Mouse (Mus musculus) bone marrow macrophage, adult 2 months (primary cell): ENCODE measurements around the gene Trpc2.

Source experiments
- CTCF ChIP-seq: IDR thresholded peaks from 2 replicates; pipeline ENCODE4 v1.5.1; 2012; ENCODE audit warnings: low read depth, mild to moderate bottlenecking, low read length, moderate library complexity
- POLR2A ChIP-seq: IDR thresholded peaks from 2 replicates; pipeline ENCODE4 v1.6.1; 2012; ENCODE audit warnings: mild to moderate bottlenecking, low read depth, low read length, borderline replicate concordance

DNA sequence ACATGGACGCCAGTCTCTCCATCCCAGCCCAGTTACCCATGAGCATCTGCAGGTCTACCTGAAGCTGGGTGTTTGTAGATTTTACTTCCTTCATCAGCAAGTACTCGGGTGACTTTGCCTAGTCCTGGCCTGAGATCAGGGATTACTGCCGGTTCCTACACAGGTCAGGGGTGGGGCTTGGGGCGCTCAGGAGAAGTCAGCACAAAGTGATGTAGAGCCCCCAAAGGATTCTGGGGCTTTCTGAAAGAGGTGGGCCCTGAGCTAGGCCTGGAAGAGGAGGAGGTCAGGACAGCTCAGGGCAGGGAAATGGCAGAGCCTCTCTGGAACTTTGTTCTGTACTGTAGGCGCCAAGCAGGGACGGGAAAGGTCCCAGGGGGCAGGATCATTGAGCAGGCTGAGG, 19.8 kb downstream of the Trpc2 start:
- TF ChIP-seq CTCF = no peak
- TF ChIP-seq POLR2A = no peak
